Mouse (Mus musculus) brain, embryonic 14.5 days (tissue): ENCODE measurements around the gene Crybg1.

Experiments
- CTCF ChIP-seq: fragments of 200-500 bp; IDR thresholded peaks from 2 replicates; pipeline ENCODE4 v1.5.1; 2012; ENCODE audit warnings: inconsistent platforms, mild to moderate bottlenecking, moderate library complexity, borderline replicate concordance; ENCODE audit not compliant: insufficient read depth, insufficient read length; ENCODE audit errors: extremely low read depth
- POLR2A ChIP-seq: fragments of 200-500 bp; IDR thresholded peaks from 2 replicates; pipeline ENCODE4 v1.6.1; 2012; ENCODE audit warnings: mild to moderate bottlenecking, inconsistent platforms, borderline replicate concordance; ENCODE audit not compliant: poor library complexity, insufficient read depth, insufficient read length, severe bottlenecking; ENCODE audit errors: extremely low read depth

- TF ChIP-seq POLR2A, result no peak
- no peak for TF ChIP-seq CTCF
These were observed 238.4 kb downstream of the Crybg1 start for GRCm38 (mm10) chr10:43910032-43910872.
